Mouse (Mus musculus) midbrain, embryonic 11.5 days (tissue): ENCODE measurements around the gene Dnajb2. TPM values are rescaled to one million over a fixed set of nuclear protein-coding genes. Genes with fewer than 3 reads are reported as not detected.
A peak's percentile ranks its signal among the peaks of the same experiment; 100 is the strongest.

Experiments used
- ATAC-seq: fragments of 200-750 bp; cut with Nextera tagmentation; 2 replicates; pipeline ENCODE4 v1.8.0; 2017; ENCODE audit warnings: moderate TSS enrichment, moderate library complexity; ENCODE audit not compliant: low FRiP score
- DNase-seq: peaks from one replicate; pipeline ENCODE4 v3.0.0; 2015; ENCODE audit warnings: low spot score; ENCODE audit errors: missing footprints
- H3K27ac ChIP-seq: fragments of 300-500 bp; sonication (generic); 2 replicates; pipeline ENCODE4 v1.5.1; 2014; ENCODE audit warnings: low read depth, low read length
- H3K27me3 ChIP-seq: fragments of 300-500 bp; sonication (generic); 2 replicates; pipeline ENCODE4 v1.6.1; 2014; ENCODE audit warnings: mild to moderate bottlenecking, low read length, moderate library complexity, mixed read lengths; ENCODE audit not compliant: control insufficient read depth, insufficient read depth
- H3K36me3 ChIP-seq: fragments of 300-500 bp; sonication (generic); 2 replicates; pipeline ENCODE4 v1.6.1; 2014; ENCODE audit warnings: mild to moderate bottlenecking, low read length, moderate library complexity, mixed read lengths; ENCODE audit not compliant: control insufficient read depth, insufficient read depth
- H3K4me1 ChIP-seq: fragments of 300-500 bp; sonication (generic); 2 replicates; pipeline ENCODE4 v1.6.1; 2014; ENCODE audit warnings: low read length; ENCODE audit not compliant: control insufficient read depth, insufficient read depth
- H3K4me2 ChIP-seq: fragments of 300-500 bp; sonication (generic); 2 replicates; pipeline ENCODE4 v1.6.1; 2014; ENCODE audit warnings: mild to moderate bottlenecking, moderate library complexity
- H3K4me3 ChIP-seq: fragments of 300-500 bp; sonication (generic); 2 replicates; pipeline ENCODE4 v1.5.1; 2014; ENCODE audit warnings: low read depth, low read length
- H3K9ac ChIP-seq: fragments of 300-500 bp; sonication (generic); 2 replicates; pipeline ENCODE4 v1.6.1; 2014; ENCODE audit warnings: low read length
- H3K9me3 ChIP-seq: fragments of 300-500 bp; sonication (generic); 2 replicates; pipeline ENCODE4 v1.6.1; 2016; ENCODE audit warnings: low read length; ENCODE audit not compliant: control insufficient read depth
- WGBS: fragments of 180-500 bp; shearing (Covaris S2); extraction: QIAGEN DNeasy Blood & Tissue Kit; methylation state at CpG from one replicate; pipeline ENCODE4 v1.1.7; 2014; 5-methylcytosine and 5-hydroxymethylcytosine counted together
- polyA plus RNA-seq: library from polyadenylated mRNA; unstranded; fragments of >200 nt; fragmentation: Nextera tagmentation; extraction: Ambion mirVana; gene quantifications from 2 replicates; pipeline ENCODE4 v1.2.1, GENCODE M21; 2014

Gene Dnajb2
- polyA plus RNA-seq, 1 experiment from 2014 or later: 15.9 TPM

- no peak overlapping the region for H3K4me3 ChIP-seq
- H3K36me3 ChIP-seq: 0 out of 2 replicates have a peak, but pooled peaks cover 2% of the 10 kb centered on the region
- peaks cover 9% of the 10 kb centered on the region for H3K4me1 ChIP-seq
- H3K9ac ChIP-seq: no peak overlapping the region
- 85% methylated on average over 10 of the region's 10 CpGs for WGBS
- ATAC-seq (no peak), DNase-seq (peak; percentile 56)
- no peaks in the 10 kb centered on the region for H3K9me3 ChIP-seq
- no peaks in the 10 kb centered on the region; the same call in 1 of the 2 replicates for H3K27me3 ChIP-seq
- no peak overlapping the region for H3K27ac ChIP-seq
- H3K4me2 ChIP-seq: no peak overlapping the region
These were observed 3.4 kb downstream of the Dnajb2 start for GRCm38 (mm10) chr1:75239591-75239990.

- Histone ChIP-seq H3K4me1 (no peaks in the 10 kb centered on the region), H3K4me3 (no peak overlapping the region), H3K36me3 (0 out of 2 replicates have a peak, but pooled peaks cover 2% of the 10 kb centered on the region), H3K27me3 (no peaks in the 10 kb centered on the region), H3K4me2 (no peak overlapping the region), H3K9ac (no peak overlapping the region), H3K27ac (no peak overlapping the region), H3K9me3 (no peaks in the 10 kb centered on the region)
- ATAC-seq (no peak), DNase-seq (no peak)
- WGBS: 90% methylated on average over 14 of the region's 14 CpGs
These were observed 7.2 kb downstream of the Dnajb2 start for GRCm38 (mm10) chr1:75243411-75243810.

GRCm38 (mm10) chr1:75244175-75244826 lies 8.1 kb downstream of the Dnajb2 start:
- H3K9ac ChIP-seq: no peak overlapping the region
- no peaks in the 10 kb centered on the region for H3K27me3 ChIP-seq
- DNase-seq (no peak), ATAC-seq (peak; percentile 12; the same call in 1 of the 2 replicates)
- no peaks in the 10 kb centered on the region for H3K9me3 ChIP-seq
- 0 out of 2 replicates have a peak, but pooled peaks cover 2% of the 10 kb centered on the region for H3K36me3 ChIP-seq
- H3K4me2 ChIP-seq: no peak overlapping the region
- WGBS: 89% methylated on average over 12 of the region's 12 CpGs
- no peaks in the 10 kb centered on the region for H3K4me1 ChIP-seq
- no peak overlapping the region for H3K4me3 ChIP-seq
- no peak overlapping the region for H3K27ac ChIP-seq

GRCm38 (mm10) chr1:75244836-75245235 lies 8.6 kb downstream of the Dnajb2 start:
- WGBS: 9% methylated on average over 4 of the region's 4 CpGs
- ATAC-seq: peak; percentile 65

DNA sequence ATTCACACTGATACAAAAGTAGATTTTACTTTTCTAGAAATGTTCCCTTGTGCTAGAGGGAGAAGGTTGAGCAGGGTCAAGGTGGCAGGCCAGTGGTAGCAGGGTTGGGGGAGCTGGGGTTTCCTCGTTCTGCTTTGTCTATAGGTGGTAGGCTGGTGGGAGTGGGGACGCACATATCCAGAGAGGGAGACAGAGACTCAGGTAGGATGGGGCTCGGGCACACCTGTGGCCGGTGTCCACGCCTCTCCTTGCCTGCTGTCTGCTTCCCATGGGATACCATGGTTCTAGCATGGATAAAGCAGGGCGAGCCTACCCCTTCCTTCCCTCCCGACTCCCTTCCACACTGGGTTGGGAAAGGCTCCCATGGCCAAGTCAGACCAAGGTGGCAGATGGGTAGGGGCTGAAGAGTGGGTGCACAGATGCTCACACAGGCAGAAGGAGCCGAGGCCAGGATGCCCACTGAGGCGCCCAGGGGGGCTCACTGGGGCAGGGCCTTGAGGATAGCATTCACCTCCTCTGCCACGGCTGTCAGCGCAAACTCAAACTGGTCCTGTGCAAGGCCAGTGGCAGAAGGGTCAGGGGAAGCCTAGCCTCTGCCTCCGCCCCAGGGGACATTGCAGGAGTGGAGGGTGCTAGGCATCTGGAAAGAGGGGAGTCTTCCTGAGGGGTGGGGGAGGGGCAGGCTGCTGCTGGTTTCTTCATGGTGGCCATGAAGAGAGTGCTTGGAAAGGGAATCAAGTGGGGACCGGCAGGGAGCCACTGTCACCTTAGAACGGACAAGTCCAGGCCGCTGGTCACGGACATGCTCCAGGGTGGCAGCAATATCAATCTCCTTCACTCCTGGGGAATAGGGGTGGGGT lies 11.1 kb downstream of the Dnajb2 start:
- H3K27ac ChIP-seq: no peak overlapping the region
- H3K27me3 ChIP-seq: no peaks in the 10 kb centered on the region
- H3K9ac ChIP-seq: no peak overlapping the region
- DNase-seq: peak; percentile 60
- ATAC-seq: no peak
- H3K4me3 ChIP-seq: no peak overlapping the region
- 0 out of 2 replicates have a peak, but pooled peaks cover 2% of the 10 kb centered on the region for H3K36me3 ChIP-seq
- H3K4me2 ChIP-seq: no peak overlapping the region
- no peaks in the 10 kb centered on the region for H3K9me3 ChIP-seq
- 84% methylated on average over 16 of the region's 16 CpGs for WGBS
- no peaks in the 10 kb centered on the region for H3K4me1 ChIP-seq

More at GRCm38 (mm10) chr1:75244836-75245235, 8.6 kb downstream of the Dnajb2 start:
- H3K4me2 ChIP-seq: no peak overlapping the region
- H3K27ac ChIP-seq: no peak overlapping the region
- peak; percentile 88 for DNase-seq
- no peak overlapping the region for H3K9ac ChIP-seq
- H3K27me3 ChIP-seq: no peaks in the 10 kb centered on the region
- H3K4me3 ChIP-seq: no peak overlapping the region
- 0 out of 2 replicates have a peak, but pooled peaks cover 2% of the 10 kb centered on the region for H3K36me3 ChIP-seq
- no peaks in the 10 kb centered on the region for H3K4me1 ChIP-seq
- H3K9me3 ChIP-seq: no peaks in the 10 kb centered on the region

DNA sequence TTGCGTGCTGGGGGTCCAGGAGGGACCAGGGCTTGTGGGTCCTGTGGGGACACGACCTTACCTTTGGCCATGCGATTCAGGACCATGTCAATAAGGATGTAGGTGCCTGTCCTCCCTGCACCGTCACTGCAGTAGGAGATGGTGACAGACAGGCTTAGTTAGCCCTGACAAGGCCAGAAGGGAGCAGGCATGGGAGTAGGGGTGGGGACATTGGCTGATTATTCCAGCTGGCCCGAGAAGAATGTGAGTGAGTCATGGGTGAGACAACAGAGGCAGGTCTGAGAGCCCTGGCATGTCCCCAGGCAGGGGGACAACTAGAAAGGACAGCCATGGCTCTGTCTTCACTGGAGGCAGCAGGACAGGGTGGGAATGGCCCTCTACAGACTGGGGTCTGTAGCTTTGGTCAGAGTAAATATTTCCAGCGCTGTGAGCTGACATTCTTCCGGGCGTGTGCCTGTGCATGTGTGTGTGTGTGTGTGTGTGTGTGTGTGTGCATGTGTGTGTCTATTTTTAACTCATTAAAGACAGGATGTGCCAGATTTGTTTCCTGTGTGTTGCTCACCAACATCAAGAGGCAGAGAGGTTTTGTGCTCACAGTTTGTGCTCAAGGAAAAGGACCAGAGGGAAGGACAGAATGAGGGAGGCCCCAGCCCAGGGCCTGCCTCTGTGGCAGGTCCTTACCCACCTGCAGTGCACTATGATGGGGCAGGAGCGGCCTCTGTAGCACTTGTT lies 12.0 kb downstream of the Dnajb2 start:
- Histone ChIP-seq H3K27me3 (no peaks in the 10 kb centered on the region; the same call in 1 of the 2 replicates), H3K4me1 (no peaks in the 10 kb centered on the region), H3K27ac (no peak overlapping the region), H3K4me3 (no peak overlapping the region), H3K9ac (no peak overlapping the region), H3K9me3 (no peaks in the 10 kb centered on the region), H3K4me2 (no peak overlapping the region), H3K36me3 (0 out of 2 replicates have a peak, but pooled peaks cover 2% of the 10 kb centered on the region)
- DNase-seq: peak; percentile 84
- 65% methylated on average over 9 of the region's 9 CpGs for WGBS
- no peak for ATAC-seq

DNA sequence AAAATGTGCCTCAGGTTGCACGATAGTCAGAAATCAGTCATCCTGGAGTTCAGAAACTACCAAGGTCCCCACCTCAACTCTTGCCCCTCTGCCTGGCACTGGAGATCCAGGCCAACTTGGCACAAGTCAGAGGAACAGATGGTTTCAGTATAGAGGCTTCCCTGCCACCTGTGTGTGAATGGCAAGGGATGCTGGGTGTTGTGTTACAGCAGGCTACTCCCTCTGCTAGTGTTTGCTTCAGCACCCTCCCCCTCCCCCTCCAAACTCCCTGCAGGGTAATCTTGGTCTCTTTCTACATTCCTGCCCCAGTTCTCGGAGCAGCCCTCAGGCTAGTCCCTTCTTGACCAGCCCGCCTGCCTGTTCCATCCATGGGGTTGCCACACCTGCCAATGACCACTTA lies 14.3 kb downstream of the Dnajb2 start:
- WGBS: 50% methylated on average over 3 of the region's 3 CpGs
- H3K27ac ChIP-seq: no peak overlapping the region
- H3K4me1 ChIP-seq: no peaks in the 10 kb centered on the region
- H3K9me3 ChIP-seq: no peaks in the 10 kb centered on the region
- no peak overlapping the region for H3K4me3 ChIP-seq
- H3K36me3 ChIP-seq: no peaks in the 10 kb centered on the region
- H3K4me2 ChIP-seq: no peak overlapping the region
- no peak for DNase-seq
- no peak for ATAC-seq
- no peaks in the 10 kb centered on the region; the same call in 1 of the 2 replicates for H3K27me3 ChIP-seq
- no peak overlapping the region for H3K9ac ChIP-seq

DNA sequence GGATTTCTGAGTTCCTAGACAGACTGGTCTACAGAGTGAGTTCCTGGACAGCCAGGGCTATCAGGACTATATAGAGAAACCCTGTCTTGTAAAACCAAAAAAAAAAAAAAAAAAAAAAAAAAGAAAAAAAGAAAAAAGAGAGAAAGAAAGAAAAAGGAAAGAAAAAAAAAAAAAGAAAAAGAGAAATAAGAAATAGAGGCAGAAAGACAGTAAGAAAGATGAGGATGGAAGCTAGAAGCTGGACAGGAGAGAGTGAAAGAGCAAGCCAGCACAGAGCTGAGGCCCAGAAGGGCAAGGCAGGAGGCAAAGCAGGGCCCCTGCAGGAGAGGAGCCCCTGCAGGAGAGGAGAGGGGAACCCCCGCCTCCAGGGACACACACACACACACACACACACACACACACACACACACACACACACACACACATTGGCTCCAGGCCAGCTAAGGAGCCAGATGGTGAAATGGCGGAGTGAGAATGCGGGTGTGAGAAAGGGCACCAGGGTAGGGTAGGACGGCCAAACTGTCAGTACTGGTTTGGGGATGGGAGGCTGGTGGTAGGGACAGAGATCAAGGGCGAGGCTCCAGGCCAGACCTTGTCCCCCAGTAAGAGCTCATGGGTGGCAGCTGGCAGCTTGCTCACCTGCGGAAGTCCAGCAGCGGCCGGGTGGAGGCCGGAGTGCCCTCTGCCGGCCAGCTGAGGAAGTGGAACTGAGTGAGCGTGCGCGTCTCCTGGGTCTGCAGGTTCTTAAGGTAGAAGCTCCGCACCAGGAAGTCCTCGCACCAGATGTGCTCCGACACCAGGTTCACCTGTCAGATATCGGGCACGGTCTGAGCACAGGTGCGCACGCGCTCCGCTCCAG lies 15.1 kb downstream of the Dnajb2 start:
- Histone ChIP-seq H3K9ac (peak overlapping the region; percentile 40), H3K27ac (no peak overlapping the region), H3K4me3 (peak overlapping the region; percentile 15; the same call in 1 of the 2 replicates), H3K36me3 (no peaks in the 10 kb centered on the region), H3K9me3 (no peaks in the 10 kb centered on the region), H3K27me3 (no peaks in the 10 kb centered on the region; the same call in 1 of the 2 replicates), H3K4me2 (peak overlapping the region; percentile 38; the same call in 1 of the 2 replicates), H3K4me1 (no peaks in the 10 kb centered on the region)
- WGBS: 8% methylated on average over 21 of the region's 22 CpGs
- DNase-seq (peak; percentile 97), ATAC-seq (peak; percentile 64)
